Mouse (Mus musculus) lung, embryonic 16.5 days (tissue): ENCODE measurements at regions not wholly inside any gene's neighbourhood (a gene's known extent, or its start where the extent isn't known, plus 50 kb on each side); places are given as distances from the start of the nearest gene placed in this dataset.

Experiments used
- ATAC-seq: fragments of 200-750 bp; cut with Nextera tagmentation; 2 replicates; pipeline ENCODE4 v1.8.0; 2017; ENCODE audit warnings: low read depth, mild to moderate bottlenecking, moderate library complexity
- H3K27ac ChIP-seq: fragments of 300-500 bp; sonication (generic); 2 replicates; pipeline ENCODE4 v1.5.1; 2014; ENCODE audit warnings: mild to moderate bottlenecking, control low read depth, low read length
- H3K27me3 ChIP-seq: fragments of 300-500 bp; sonication (generic); 2 replicates; pipeline ENCODE4 v1.6.1; 2014; ENCODE audit warnings: low read depth, low read length, mixed read lengths; ENCODE audit not compliant: control insufficient read depth, insufficient read depth
- H3K36me3 ChIP-seq: fragments of 300-500 bp; sonication (generic); 2 replicates; pipeline ENCODE4 v1.6.1; 2014; ENCODE audit warnings: low read length; ENCODE audit not compliant: control insufficient read depth, insufficient read depth
- H3K4me1 ChIP-seq: fragments of 300-500 bp; sonication (generic); replicated peaks from 2 replicates; pipeline ENCODE4 v1.6.1; 2014; ENCODE audit warnings: low read length, mixed read lengths; ENCODE audit not compliant: control insufficient read depth, insufficient read depth
- H3K4me2 ChIP-seq: fragments of 300-500 bp; sonication (generic); 2 replicates; pipeline ENCODE4 v1.6.1; 2014; ENCODE audit warnings: low read depth, low read length, control low read depth
- H3K4me3 ChIP-seq: fragments of 300-500 bp; sonication (generic); 2 replicates; pipeline ENCODE4 v1.5.1; 2014; ENCODE audit warnings: mild to moderate bottlenecking, low read length, control low read depth
- H3K9ac ChIP-seq: fragments of 300-500 bp; sonication (generic); 2 replicates; pipeline ENCODE4 v1.6.1; 2014; ENCODE audit warnings: low read length, control low read depth
- H3K9me3 ChIP-seq: fragments of 300-500 bp; sonication (generic); 2 replicates; pipeline ENCODE4 v1.6.1; 2016; ENCODE audit warnings: low read length; ENCODE audit not compliant: control insufficient read depth
- WGBS: fragments of 180-500 bp; shearing (Covaris S2); extraction: QIAGEN DNeasy Blood & Tissue Kit; methylation state at CpG from one replicate; pipeline ENCODE4 v1.1.7; 2014; 5-methylcytosine and 5-hydroxymethylcytosine counted together

GRCm38 (mm10) chr13:43875895-43876294, 91.3 kb downstream of the Cd83 start:
- Histone ChIP-seq H3K4me1 (no peaks in the 10 kb centered on the region; the same call in 1 of the 2 replicates), H3K9ac (no peak overlapping the region), H3K27ac (no peak overlapping the region), H3K27me3 (no peaks in the 10 kb centered on the region), H3K4me2 (no peak overlapping the region), H3K4me3 (no peak overlapping the region), H3K9me3 (no peaks in the 10 kb centered on the region), H3K36me3 (no peaks in the 10 kb centered on the region)
- 83% methylated on average over 9 of the region's 9 CpGs for WGBS
- no peak for ATAC-seq

- no peaks in the 10 kb centered on the region for H3K4me1 ChIP-seq
- H3K27ac ChIP-seq, result no peak overlapping the region
- H3K4me3 ChIP-seq, result no peak overlapping the region
- 0 out of 2 replicates have a peak, but pooled peaks cover 3% of the 10 kb centered on the region for H3K9me3 ChIP-seq
- ATAC-seq, result no peak
- H3K36me3 ChIP-seq, result no peaks in the 10 kb centered on the region
- H3K27me3 ChIP-seq, result no peaks in the 10 kb centered on the region
- no peak overlapping the region for H3K9ac ChIP-seq
- no peak overlapping the region for H3K4me2 ChIP-seq
- WGBS, result 76% methylated on average over 3 of the region's 3 CpGs
Observed at GRCm38 (mm10) chr13:43887284-43887683, 102.7 kb downstream of the Cd83 start.

- Histone ChIP-seq H3K36me3 (no peaks in the 10 kb centered on the region), H3K27ac (no peak overlapping the region), H3K4me2 (no peak overlapping the region), H3K4me1 (no peaks in the 10 kb centered on the region), H3K9me3 (0 out of 2 replicates have a peak, but pooled peaks cover 3% of the 10 kb centered on the region), H3K27me3 (no peaks in the 10 kb centered on the region), H3K9ac (no peak overlapping the region), H3K4me3 (no peak overlapping the region)
- 62% methylated on average over 3 of the region's 3 CpGs for WGBS
- peak; percentile 61; the same call in 1 of the 2 replicates for ATAC-seq
Observed at GRCm38 (mm10) chr13:43891928-43892327, 107.4 kb downstream of the Cd83 start.

- no peak overlapping the region for H3K4me2 ChIP-seq
- no peaks in the 10 kb centered on the region for H3K9me3 ChIP-seq
- no peak overlapping the region for H3K9ac ChIP-seq
- H3K27ac ChIP-seq, result no peak overlapping the region
- no peak overlapping the region for H3K4me3 ChIP-seq
- no peaks in the 10 kb centered on the region for H3K27me3 ChIP-seq
- H3K36me3 ChIP-seq, result no peaks in the 10 kb centered on the region
- 77% methylated on average over 11 of the region's 11 CpGs for WGBS
- ATAC-seq, result no peak
- H3K4me1 ChIP-seq, result 0 out of 2 replicates have a peak, but pooled peaks cover 3% of the 10 kb centered on the region
Observed at GRCm38 (mm10) chr13:43895990-43896389, 111.4 kb downstream of the Cd83 start.

GRCm38 (mm10) chr13:43897046-43897445, 112.5 kb downstream of the Cd83 start:
- H3K27ac ChIP-seq, result no peak overlapping the region
- no peak overlapping the region for H3K4me3 ChIP-seq
- no peaks in the 10 kb centered on the region for H3K36me3 ChIP-seq
- 0 out of 2 replicates have a peak, but pooled peaks cover 3% of the 10 kb centered on the region for H3K4me1 ChIP-seq
- no peaks in the 10 kb centered on the region for H3K27me3 ChIP-seq
- no peak for ATAC-seq
- H3K9ac ChIP-seq, result no peak overlapping the region
- no peaks in the 10 kb centered on the region for H3K9me3 ChIP-seq
- H3K4me2 ChIP-seq, result no peak overlapping the region
- WGBS, result 66% methylated on average over 8 of the region's 8 CpGs

- H3K27me3 ChIP-seq, result no peaks in the 10 kb centered on the region
- WGBS, result 53% methylated on average over 12 of the region's 12 CpGs
- H3K27ac ChIP-seq, result no peak overlapping the region
- ATAC-seq, result no peak
- no peak overlapping the region for H3K4me2 ChIP-seq
- no peak overlapping the region for H3K4me3 ChIP-seq
- peaks cover 9% of the 10 kb centered on the region; the same call in 1 of the 2 replicates for H3K4me1 ChIP-seq
- no peaks in the 10 kb centered on the region for H3K9me3 ChIP-seq
- no peak overlapping the region for H3K9ac ChIP-seq
- no peaks in the 10 kb centered on the region for H3K36me3 ChIP-seq
Observed at GRCm38 (mm10) chr13:43898555-43899258, 114.1 kb downstream of the Cd83 start.

GRCm38 (mm10) chr13:43900115-43900514, 115.5 kb downstream of the Cd83 start:
- Histone ChIP-seq H3K36me3 (no peaks in the 10 kb centered on the region), H3K27me3 (no peaks in the 10 kb centered on the region), H3K27ac (no peak overlapping the region), H3K9me3 (no peaks in the 10 kb centered on the region), H3K4me1 (peaks cover 9% of the 10 kb centered on the region; the same call in 1 of the 2 replicates), H3K4me3 (no peak overlapping the region), H3K9ac (no peak overlapping the region), H3K4me2 (no peak overlapping the region)
- no peak for ATAC-seq
- 90% methylated on average over 2 of the region's 2 CpGs for WGBS

- Histone ChIP-seq H3K27me3 (no peaks in the 10 kb centered on the region), H3K9me3 (no peaks in the 10 kb centered on the region), H3K4me1 (peaks cover 9% of the 10 kb centered on the region; the same call in 1 of the 2 replicates), H3K36me3 (no peaks in the 10 kb centered on the region), H3K27ac (no peak overlapping the region), H3K4me2 (no peak overlapping the region), H3K4me3 (no peak overlapping the region), H3K9ac (no peak overlapping the region)
- WGBS, result 50% methylated on average over 7 of the region's 7 CpGs
- ATAC-seq, result no peak
Observed at GRCm38 (mm10) chr13:43900758-43901157, 116.2 kb downstream of the Cd83 start.

- Histone ChIP-seq H3K9ac (no peak overlapping the region), H3K9me3 (no peaks in the 10 kb centered on the region), H3K27me3 (no peaks in the 10 kb centered on the region), H3K4me1 (peaks cover 13% of the 10 kb centered on the region), H3K4me3 (no peak overlapping the region), H3K36me3 (no peaks in the 10 kb centered on the region), H3K27ac (no peak overlapping the region), H3K4me2 (no peak overlapping the region)
- 0 out of 2 replicates have a peak, but pooled peaks have one; percentile 53 for ATAC-seq
Observed at GRCm38 (mm10) chr13:43903391-43903790, 118.8 kb downstream of the Cd83 start.
